Mouse (Mus musculus) R1 (cell line): ENCODE results near the gene Cryzl2.
A peak's percentile ranks its signal among the peaks of the same experiment; 100 is the strongest.

ENCODE experiments used
- DNase-seq: peaks from one replicate; pipeline ENCODE4 v3.0.0-alpha.2; 2018; ENCODE audit warnings: low read depth, low spot score

Cryzl2 gene

GRCm38 (mm10) chr1:157458421-157459208 lies at the start of gene Cryzl2:
TSS of gene Cryzl2 (plus strand) at chr1:157458577.
- DNase-seq, result peak; percentile 91

GRCm38 (mm10) chr1:157409648-157410047 lies 48.7 kb upstream of the Cryzl2 start:
- DNase-seq, result no peak

- DNase-seq, result no peak
These were observed 47.4 kb upstream of the Cryzl2 start for GRCm38 (mm10) chr1:157410937-157411336.

GRCm38 (mm10) chr1:157411341-157411710 lies 47.1 kb upstream of the Cryzl2 start:
- no peak for DNase-seq

GRCm38 (mm10) chr1:157411711-157412380 lies 46.5 kb upstream of the Cryzl2 start:
- DNase-seq, result peak; percentile 41

- DNase-seq, result peak; percentile 98
These were observed 45.7 kb upstream of the Cryzl2 start, which contains the start of gene Rasal2 for GRCm38 (mm10) chr1:157412454-157413369. TSS of gene Rasal2 (minus strand) at chr1:157412595.

- peak; percentile 56 for DNase-seq
These were observed 42.6 kb upstream of the Cryzl2 start for GRCm38 (mm10) chr1:157415771-157416170.

GRCm38 (mm10) chr1:157416628-157417027 lies 41.7 kb upstream of the Cryzl2 start:
- DNase-seq, result no peak

- no peak for DNase-seq
These were observed 41.0 kb upstream of the Cryzl2 start for GRCm38 (mm10) chr1:157417414-157417813.

- peak; percentile 29 for DNase-seq
These were observed 40.5 kb upstream of the Cryzl2 start for GRCm38 (mm10) chr1:157417861-157418260.

- peak; percentile 67 for DNase-seq
These were observed 32.5 kb upstream of the Cryzl2 start for GRCm38 (mm10) chr1:157425741-157426427.

GRCm38 (mm10) chr1:157426933-157427332 lies 31.4 kb upstream of the Cryzl2 start:
- DNase-seq, result no peak

GRCm38 (mm10) chr1:157427604-157428003 lies 30.8 kb upstream of the Cryzl2 start:
- no peak for DNase-seq

- DNase-seq, result no peak
These were observed 30.0 kb upstream of the Cryzl2 start for GRCm38 (mm10) chr1:157428366-157428765.

GRCm38 (mm10) chr1:157433316-157433715 lies 25.1 kb upstream of the Cryzl2 start:
- peak; percentile 39 for DNase-seq

GRCm38 (mm10) chr1:157434404-157434803 lies 24.0 kb upstream of the Cryzl2 start:
- DNase-seq, result no peak

- no peak for DNase-seq
These were observed 22.5 kb upstream of the Cryzl2 start for GRCm38 (mm10) chr1:157435926-157436325.

- DNase-seq, result no peak
These were observed 20.1 kb upstream of the Cryzl2 start for GRCm38 (mm10) chr1:157438290-157438689.

- no peak for DNase-seq
These were observed 19.3 kb upstream of the Cryzl2 start for GRCm38 (mm10) chr1:157439101-157439500.

GRCm38 (mm10) chr1:157439973-157440641 lies 18.3 kb upstream of the Cryzl2 start:
- peak; percentile 40 for DNase-seq
